Mouse (Mus musculus): ENCODE measurements around the gene Cdk2ap1. TPM values are rescaled to one million over a fixed set of nuclear protein-coding genes. Genes with fewer than 3 reads are reported as not detected.
A peak's percentile ranks its signal among the peaks of the same experiment; 100 is the strongest.

Gene Cdk2ap1
- polyA plus RNA-seq, 1 experiment from 2014 or later: 39.3 TPM

- TF ChIP-seq CTCF (IDR thresholded peaks at IDR 0.05) (no peak), EP300 (IDR thresholded peaks at IDR 0.05) (no peak)
- Histone ChIP-seq H3K27me3 (replicated peaks; ENCODE audit: insufficient read depth, low read length) (no peaks in the 10 kb centered on the region), H3K9me3 (ENCODE audit: low read length) (no peaks in the 10 kb centered on the region), H3K4me1 (ENCODE audit: insufficient read depth, low read depth, low read length) (peaks cover 14% of the 10 kb centered on the region), H3K4me2 (replicated peaks; ENCODE audit: low read depth, low read length) (no peak overlapping the region), H3K9ac (replicated peaks; ENCODE audit: low read depth) (no peak overlapping the region), H3K36me3 (ENCODE audit: insufficient read depth, low read length) (no peaks in the 10 kb centered on the region), H3K4me3 (ENCODE audit: low read depth, low read length) (no peak overlapping the region), H3K27ac (ENCODE audit: low read length) (no peak overlapping the region)
- DNase-seq (ENCODE audit: low spot score): no peak
- no peak for ATAC-seq
- WGBS: 88% methylated on average over 6 of the region's 6 CpGs
These were observed 32.8 kb downstream of the Cdk2ap1 start for GRCm38 (mm10) chr5:124330086-124330485.

- WGBS: under 1% methylated on average over 70 of the region's 72 CpGs
- no peaks in the 10 kb centered on the region for H3K9me3 ChIP-seq (ENCODE audit: low read length)
- H3K36me3 ChIP-seq (ENCODE audit: insufficient read depth, low read length): no peaks in the 10 kb centered on the region
- ATAC-seq (peak; percentile 97), DNase-seq (ENCODE audit: low spot score) (peak; percentile 100)
- H3K27me3 ChIP-seq (replicated peaks; ENCODE audit: insufficient read depth, low read length): no peaks in the 10 kb centered on the region
- peak within 1 kb of the TSS; percentile 48 for H3K9ac ChIP-seq (replicated peaks; ENCODE audit: low read depth)
- TF ChIP-seq CTCF (IDR thresholded peaks at IDR 0.05) (no peak), EP300 (IDR thresholded peaks at IDR 0.05) (no peak)
- peaks cover 9% of the 10 kb centered on the region for H3K4me1 ChIP-seq (ENCODE audit: insufficient read depth, low read depth, low read length)
- peak within 1 kb of the TSS; percentile 81 for H3K27ac ChIP-seq (ENCODE audit: low read length)
- H3K4me2 ChIP-seq (replicated peaks; ENCODE audit: low read depth, low read length): peak within 1 kb of the TSS; percentile 90
- peak within 1 kb of the TSS; percentile 71 for H3K4me3 ChIP-seq (ENCODE audit: low read depth, low read length)
These were observed 35.1 kb downstream of the Cdk2ap1 start, which contains the start of the genes Mphosph9 and 2810006K23Rik for GRCm38 (mm10) chr5:124327510-124328364. TSS of gene Mphosph9 (minus strand) at chr5:124327972. TSS of gene 2810006K23Rik (plus strand) at chr5:124328089.

GRCm38 (mm10) chr5:124326829-124327228, 36.1 kb downstream of the Cdk2ap1 start:
- ATAC-seq (no peak), DNase-seq (ENCODE audit: low spot score) (no peak)
- Histone ChIP-seq H3K36me3 (ENCODE audit: insufficient read depth, low read length) (no peaks in the 10 kb centered on the region), H3K4me1 (ENCODE audit: insufficient read depth, low read depth, low read length) (peaks cover 9% of the 10 kb centered on the region), H3K9me3 (ENCODE audit: low read length) (no peaks in the 10 kb centered on the region), H3K27ac (ENCODE audit: low read length) (peak overlapping the region; percentile 15; the same call in 1 of the 2 replicates), H3K4me3 (ENCODE audit: low read depth, low read length) (peak overlapping the region; percentile 71), H3K9ac (replicated peaks; ENCODE audit: low read depth) (peak overlapping the region; percentile 19; the same call in 1 of the 2 replicates), H3K4me2 (replicated peaks; ENCODE audit: low read depth, low read length) (peak overlapping the region; percentile 65), H3K27me3 (replicated peaks; ENCODE audit: insufficient read depth, low read length) (no peaks in the 10 kb centered on the region)
- no peak for TF ChIP-seq EP300 (IDR thresholded peaks at IDR 0.05)
- TF ChIP-seq CTCF (IDR thresholded peaks at IDR 0.05): no peak
- 2% methylated on average over 8 of the region's 8 CpGs for WGBS

- Histone ChIP-seq H3K4me1 (ENCODE audit: insufficient read depth, low read depth, low read length) (no peaks in the 10 kb centered on the region), H3K4me3 (ENCODE audit: low read depth, low read length) (no peak overlapping the region), H3K27me3 (replicated peaks; ENCODE audit: insufficient read depth, low read length) (no peaks in the 10 kb centered on the region), H3K9me3 (ENCODE audit: low read length) (no peaks in the 10 kb centered on the region), H3K9ac (replicated peaks; ENCODE audit: low read depth) (no peak overlapping the region), H3K27ac (ENCODE audit: low read length) (no peak overlapping the region), H3K4me2 (replicated peaks; ENCODE audit: low read depth, low read length) (no peak overlapping the region), H3K36me3 (ENCODE audit: insufficient read depth, low read length) (no peaks in the 10 kb centered on the region; the same call in 1 of the 2 replicates)
- ATAC-seq (no peak), DNase-seq (ENCODE audit: low spot score) (no peak)
- no peak for TF ChIP-seq EP300 (IDR thresholded peaks at IDR 0.05)
- TF ChIP-seq CTCF (IDR thresholded peaks at IDR 0.05): no peak
- WGBS: 75% methylated on average over 7 of the region's 7 CpGs
These were observed 45.2 kb downstream of the Cdk2ap1 start for GRCm38 (mm10) chr5:124317648-124318047.

GRCm38 (mm10) chr5:124315941-124316340, 46.9 kb downstream of the Cdk2ap1 start:
- Histone ChIP-seq H3K27ac (ENCODE audit: low read length) (no peak overlapping the region), H3K4me3 (ENCODE audit: low read depth, low read length) (no peak overlapping the region), H3K4me2 (replicated peaks; ENCODE audit: low read depth, low read length) (no peak overlapping the region), H3K36me3 (ENCODE audit: insufficient read depth, low read length) (no peaks in the 10 kb centered on the region; the same call in 1 of the 2 replicates), H3K9me3 (ENCODE audit: low read length) (no peaks in the 10 kb centered on the region), H3K4me1 (ENCODE audit: insufficient read depth, low read depth, low read length) (no peaks in the 10 kb centered on the region), H3K9ac (replicated peaks; ENCODE audit: low read depth) (no peak overlapping the region), H3K27me3 (replicated peaks; ENCODE audit: insufficient read depth, low read length) (no peaks in the 10 kb centered on the region)
- no peak for ATAC-seq
- WGBS: 93% methylated on average over 11 of the region's 11 CpGs
- TF ChIP-seq CTCF (IDR thresholded peaks at IDR 0.05): no peak
- TF ChIP-seq EP300 (IDR thresholded peaks at IDR 0.05): no peak
- no peak for DNase-seq (ENCODE audit: low spot score)

GRCm38 (mm10) chr5:124315498-124315897, 47.4 kb downstream of the Cdk2ap1 start:
- no peak overlapping the region for H3K4me3 ChIP-seq (ENCODE audit: low read depth, low read length)
- no peak overlapping the region for H3K4me2 ChIP-seq (replicated peaks; ENCODE audit: low read depth, low read length)

More at GRCm38 (mm10) chr5:124315498-124315897, 47.4 kb downstream of the Cdk2ap1 start:
- Histone ChIP-seq H3K9me3 (ENCODE audit: low read length) (no peaks in the 10 kb centered on the region), H3K36me3 (ENCODE audit: insufficient read depth, low read length) (no peaks in the 10 kb centered on the region; the same call in 1 of the 2 replicates), H3K4me1 (ENCODE audit: insufficient read depth, low read depth, low read length) (no peaks in the 10 kb centered on the region), H3K27ac (ENCODE audit: low read length) (no peak overlapping the region), H3K9ac (replicated peaks; ENCODE audit: low read depth) (no peak overlapping the region), H3K27me3 (replicated peaks; ENCODE audit: insufficient read depth, low read length) (no peaks in the 10 kb centered on the region)
- WGBS: 94% methylated on average over 9 of the region's 9 CpGs
- ATAC-seq (no peak), DNase-seq (ENCODE audit: low spot score) (no peak)
- TF ChIP-seq CTCF (IDR thresholded peaks at IDR 0.05): no peak
- TF ChIP-seq EP300 (IDR thresholded peaks at IDR 0.05): no peak
